Comparison of ENCODE assay signal across 8 mouse cellular contexts in genomic region chr14:61438171-61438945, GRCm38 (mm10). TPM values are rescaled to one million over a fixed set of nuclear protein-coding genes. Genes with fewer than 3 reads are reported as not detected.
DNase-seq lines count a peak whose midpoint lies in the region; ATAC-seq and TF ChIP-seq lines count a peak whose summit lies in the region.

No protein-coding gene starts in this region.

- ATAC-seq in kidney, embryonic 15.5 days (replicated peaks; ENCODE audit: low FRiP score) = no peak
- ATAC-seq in hindbrain, embryonic 13.5 days (ENCODE audit: low FRiP score) = no peak
- ATAC-seq in midbrain, embryonic 11.5 days (ENCODE audit: low FRiP score) = no peak

- WGBS in kidney, embryonic 15.5 days = 18% methylated on average over 3 of the region's 3 CpGs
- 17% methylated on average over 3 of the region's 3 CpGs for WGBS in hindbrain, embryonic 13.5 days
- 17% methylated on average over 3 of the region's 3 CpGs for WGBS in midbrain, embryonic 11.5 days

- no peak for TF ChIP-seq POLR2A in cortical plate, adult 2 months (IDR thresholded peaks at IDR 0.05; ENCODE audit: extremely low read depth, insufficient read depth, low read length)

- no peaks in the 10 kb centered on the region for H3K27me3 ChIP-seq in kidney, embryonic 15.5 days
- H3K27me3 ChIP-seq in hindbrain, embryonic 13.5 days = no peaks in the 10 kb centered on the region
- H3K27me3 ChIP-seq in midbrain, embryonic 11.5 days (ENCODE audit: control insufficient read depth, insufficient read depth, low read length) = no peaks in the 10 kb centered on the region

- peak overlapping the region; percentile 94 for H3K4me3 ChIP-seq in kidney, embryonic 15.5 days (replicated peaks)
- H3K4me3 ChIP-seq in cortical plate, adult 2 months (ENCODE audit: insufficient read depth, low read length) = peak overlapping the region; percentile 100; the same call in 1 of the 2 replicates
- peak overlapping the region; percentile 88 for H3K4me3 ChIP-seq in hindbrain, embryonic 13.5 days
- peak overlapping the region; percentile 87 for H3K4me3 ChIP-seq in midbrain, embryonic 11.5 days (ENCODE audit: low read depth, low read length)

- peaks cover 16% of the 10 kb centered on the region for H3K4me1 ChIP-seq in kidney, embryonic 15.5 days
- H3K4me1 ChIP-seq in cortical plate, adult 2 months (ENCODE audit: control insufficient read depth, insufficient read depth, low read length) = peaks cover 7% of the 10 kb centered on the region; the same call in 1 of the 2 replicates
- peaks cover 28% of the 10 kb centered on the region for H3K4me1 ChIP-seq in hindbrain, embryonic 13.5 days (replicated peaks)
- H3K4me1 ChIP-seq in midbrain, embryonic 11.5 days (ENCODE audit: control insufficient read depth, insufficient read depth, low read length) = peaks cover 16% of the 10 kb centered on the region

- TF ChIP-seq CTCF in cortical plate, adult 2 months (IDR thresholded peaks at IDR 0.05; ENCODE audit: extremely low read depth, insufficient read depth, low read length) = no peak

- DNase-seq in kidney, adult 11 months = no peak
- no peak for DNase-seq in midbrain, embryonic 11.5 days (ENCODE audit: low spot score, missing footprints)
- DNase-seq in ovary, adult 18-20 months (ENCODE audit: low spot score) = no peak
- no peak for DNase-seq in gastrocnemius, postnatal 4 days (ENCODE audit: low spot score in 2 of 2)
- DNase-seq in frontal cortex, postnatal 14 days (ENCODE audit: low spot score in 2 of 2) = no peak

- H3K9me3 ChIP-seq in kidney, embryonic 15.5 days (replicated peaks) = no peaks in the 10 kb centered on the region
- no peaks in the 10 kb centered on the region for H3K9me3 ChIP-seq in hindbrain, embryonic 13.5 days
- H3K9me3 ChIP-seq in midbrain, embryonic 11.5 days (ENCODE audit: control insufficient read depth, low read length) = no peaks in the 10 kb centered on the region

- H3K27ac ChIP-seq in kidney, embryonic 15.5 days = no peak overlapping the region
- H3K27ac ChIP-seq in cortical plate, adult 2 months (ENCODE audit: insufficient read depth, low read length) = no peak overlapping the region
- peak overlapping the region; percentile 98; the same call in 1 of the 2 replicates for H3K27ac ChIP-seq in hindbrain, embryonic 13.5 days
- no peak overlapping the region; the same call in 1 of the 2 replicates for H3K27ac ChIP-seq in midbrain, embryonic 11.5 days (ENCODE audit: low read depth, low read length)

- peak overlapping the region; percentile 96 for H3K9ac ChIP-seq in kidney, embryonic 15.5 days
- H3K9ac ChIP-seq in hindbrain, embryonic 13.5 days = peak overlapping the region; percentile 91
- peak overlapping the region; percentile 81 for H3K9ac ChIP-seq in midbrain, embryonic 11.5 days (ENCODE audit: low read length)

- H3K4me2 ChIP-seq in kidney, embryonic 15.5 days = peak overlapping the region; percentile 64
- H3K4me2 ChIP-seq in hindbrain, embryonic 13.5 days = peak overlapping the region; percentile 65
- H3K4me2 ChIP-seq in midbrain, embryonic 11.5 days = peak overlapping the region; percentile 68

- no peaks in the 10 kb centered on the region for H3K36me3 ChIP-seq in kidney, embryonic 15.5 days
- no peaks in the 10 kb centered on the region for H3K36me3 ChIP-seq in hindbrain, embryonic 13.5 days
- no peaks in the 10 kb centered on the region for H3K36me3 ChIP-seq in midbrain, embryonic 11.5 days (ENCODE audit: control insufficient read depth, insufficient read depth, low read length)

RNA-seq across cellular contexts. Expression of gene Kpna3, which starts 1.3 kb away (rescaled TPM):
- 48.4 and 48.8 TPM in 2 replicates for polyA plus RNA-seq in kidney, embryonic 15.5 days (2015; fragmentation: Nextera tagmentation; extraction: Ambion mirVana)
- 46.4 and 47.6 TPM in 2 replicates for polyA plus RNA-seq in cortical plate, adult 2 months (2012; rRNA removed)
- 74.3 and 75.1 TPM in 2 replicates for polyA plus RNA-seq in hindbrain, embryonic 13.5 days (2015; fragmentation: Nextera tagmentation; extraction: Ambion mirVana)
- polyA plus RNA-seq in midbrain, embryonic 11.5 days (2014; fragmentation: Nextera tagmentation; extraction: Ambion mirVana) = 110 and 116 TPM in 2 replicates
- total RNA-seq in gastrocnemius, postnatal 4 days (2021) = 10 to 100 TPM; 73.7 to 78.7 TPM
